Mouse (Mus musculus) small intestine, adult 2 months (tissue): ENCODE measurements at regions not wholly inside any gene's neighbourhood (a gene's known extent, or its start where the extent isn't known, plus 50 kb on each side); places are given as distances from the start of the nearest gene placed in this dataset.

Experiments
- CTCF ChIP-seq: fragments of 200-500 bp; IDR thresholded peaks from 2 replicates; pipeline ENCODE4 v1.5.1; 2012; ENCODE audit warnings: low read depth, mild to moderate bottlenecking, control low read depth, inconsistent platforms, low read length, moderate library complexity, mixed read lengths; ENCODE audit not compliant: insufficient replicate concordance, insufficient read length; ENCODE audit errors: extremely low read depth
- POLR2A ChIP-seq: fragments of 200-500 bp; IDR thresholded peaks from 2 replicates; pipeline ENCODE4 v1.6.1; 2012; ENCODE audit warnings: low read depth, mild to moderate bottlenecking, control low read depth, inconsistent platforms, low read length, moderate library complexity

GRCm38 (mm10) chr1:185900316-185900715, 216.8 kb downstream of the Lyplal1 start:
- TF ChIP-seq POLR2A: no peak
- TF ChIP-seq CTCF: no peak
